Mouse (Mus musculus): Measurements from ENCODE around the gene Cacng2. TPM values are rescaled to one million over a fixed set of nuclear protein-coding genes. Genes with fewer than 3 reads are reported as not detected.
A peak's percentile ranks its signal among the peaks of the same experiment; 100 is the strongest.
"Not testable (repeated sequence)": the region's sequence is repeated elsewhere in the genome, so short reads cannot be mapped to it uniquely, and the experiment has no call there.

The Cacng2 gene
- total RNA-seq, 2 experiments from 2014 or later: not detected

DNA sequence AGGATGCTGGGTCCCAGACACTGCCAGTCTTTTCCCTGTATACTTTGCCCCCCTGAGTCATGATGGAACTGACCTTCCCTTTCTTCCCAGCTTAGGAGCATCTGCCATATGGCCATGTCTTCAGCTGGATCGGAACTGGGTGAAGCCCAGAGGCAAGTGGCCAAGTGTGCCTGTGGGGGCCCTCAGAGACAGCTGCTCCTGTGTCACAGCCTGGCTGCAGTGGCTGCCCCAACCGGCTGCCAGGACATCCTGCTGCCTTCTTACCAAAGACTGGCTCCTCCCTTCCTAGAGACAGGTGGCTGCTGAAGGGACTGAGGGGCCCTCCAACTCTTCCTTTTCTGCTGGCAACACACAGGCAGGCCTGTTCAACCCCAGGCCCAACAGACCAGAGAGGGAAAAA lies 83.2 kb downstream of the Cacng2 start:
- no peak for ATAC-seq (replicated peaks; ENCODE audit: low FRiP score, low TSS enrichment, poor library complexity, severe bottlenecking)

DNA sequence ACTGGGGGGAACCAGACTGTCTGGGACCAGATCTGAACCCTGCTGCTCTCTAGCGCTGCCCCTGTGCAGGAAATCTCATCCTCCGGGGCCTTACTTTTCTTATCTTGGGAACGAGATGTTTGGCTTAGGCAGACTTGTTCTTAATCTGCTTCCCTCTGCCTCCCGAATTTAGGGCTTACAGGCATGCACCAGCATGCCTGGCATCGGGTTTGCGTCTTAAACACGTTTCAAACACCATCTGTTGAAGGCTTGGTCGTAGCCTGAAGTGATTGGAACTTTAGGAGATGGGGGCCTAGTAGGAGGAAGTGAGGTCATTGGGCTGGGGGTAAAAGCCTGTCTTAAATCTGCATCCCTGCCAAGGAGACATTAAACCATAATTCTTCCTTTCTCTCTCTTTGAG lies 89.9 kb downstream of the Cacng2 start:
- no peak for ATAC-seq (replicated peaks; ENCODE audit: low FRiP score, low TSS enrichment, poor library complexity, severe bottlenecking)

DNA sequence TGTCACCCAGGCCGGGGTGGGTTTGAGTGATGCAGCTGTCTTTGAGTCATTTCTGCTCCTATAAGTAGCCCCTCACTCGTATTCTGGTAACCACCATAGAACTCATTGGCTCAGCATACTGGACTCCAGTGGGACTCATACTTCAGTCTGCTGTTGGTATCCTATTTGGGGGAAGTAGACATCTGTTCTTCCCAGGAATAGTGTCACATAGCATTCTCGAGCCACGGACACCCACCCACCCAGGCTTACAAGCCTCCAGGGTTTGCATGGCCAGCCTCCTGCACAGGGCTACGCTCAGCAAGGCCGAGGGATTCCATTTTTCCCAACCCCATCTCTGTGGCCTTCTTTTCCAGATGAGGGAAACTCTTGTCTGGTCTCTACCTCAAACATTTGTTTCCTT lies 93.3 kb downstream of the Cacng2 start:
- ATAC-seq (replicated peaks; ENCODE audit: low FRiP score, low TSS enrichment, poor library complexity, severe bottlenecking): no peak

DNA sequence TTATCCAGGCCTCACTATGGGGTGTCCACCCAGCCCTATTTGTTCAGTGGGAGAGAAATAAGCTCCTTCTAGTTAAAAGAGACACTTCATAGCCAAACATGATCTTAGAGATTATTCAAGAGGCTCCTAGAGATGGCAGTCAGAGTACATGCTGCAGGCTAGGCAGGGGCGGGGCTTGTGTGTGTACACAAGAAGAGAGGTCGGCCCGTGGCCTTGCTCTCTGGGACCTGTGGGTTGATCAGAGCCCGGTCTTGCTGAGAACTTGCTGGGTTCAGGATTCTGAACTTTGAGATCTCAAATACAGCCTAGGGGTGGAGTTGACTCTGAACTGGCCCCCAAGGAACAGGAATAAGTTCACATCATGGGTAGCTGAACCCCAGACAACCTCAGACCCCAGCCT lies 95.6 kb downstream of the Cacng2 start:
- ATAC-seq (replicated peaks; ENCODE audit: low FRiP score, low TSS enrichment, poor library complexity, severe bottlenecking): no peak

DNA sequence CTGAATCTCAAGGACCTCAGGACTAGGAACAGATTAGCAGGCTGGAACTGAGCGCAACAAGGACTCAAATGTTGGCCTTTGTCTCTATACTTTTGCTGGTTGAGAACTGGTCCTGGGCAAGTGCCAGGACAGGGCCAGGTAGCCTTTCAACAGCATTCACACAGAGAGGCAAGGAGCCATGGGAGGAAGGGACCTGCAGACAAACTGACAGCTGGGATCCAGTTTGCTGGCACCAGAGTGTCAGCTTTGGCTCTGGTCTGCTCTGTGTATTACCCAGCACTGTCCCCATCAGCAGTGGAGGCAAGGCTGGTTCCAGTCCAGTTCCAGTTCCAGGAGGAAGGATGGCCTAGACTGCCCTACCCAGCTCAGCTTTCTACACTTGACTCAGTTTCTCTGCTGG lies 105.8 kb downstream of the Cacng2 start:
- ATAC-seq (replicated peaks; ENCODE audit: low FRiP score, low TSS enrichment, poor library complexity, severe bottlenecking): no peak

DNA sequence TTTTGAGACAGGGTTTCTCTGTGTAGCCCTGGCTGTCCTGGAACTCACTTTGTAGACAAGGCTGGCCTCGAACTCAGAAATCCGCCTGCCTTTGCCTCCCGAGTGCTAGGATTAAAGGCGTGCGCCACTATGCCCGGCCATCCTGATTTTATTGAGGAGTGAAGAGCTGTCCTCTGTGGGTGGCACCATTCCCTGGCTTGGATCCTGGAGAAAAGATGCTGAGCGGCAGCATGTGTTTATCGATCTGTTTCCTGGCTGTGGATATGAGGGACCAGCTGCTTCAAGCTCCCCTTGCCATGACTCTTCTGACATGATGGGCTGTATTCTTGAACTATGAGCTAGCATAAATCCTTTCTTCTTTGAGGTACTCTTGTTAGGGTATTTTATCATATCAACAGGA lies 111.6 kb downstream of the Cacng2 start:
- not testable (repeated sequence) for ATAC-seq (replicated peaks; ENCODE audit: low FRiP score, low TSS enrichment, poor library complexity, severe bottlenecking)

DNA sequence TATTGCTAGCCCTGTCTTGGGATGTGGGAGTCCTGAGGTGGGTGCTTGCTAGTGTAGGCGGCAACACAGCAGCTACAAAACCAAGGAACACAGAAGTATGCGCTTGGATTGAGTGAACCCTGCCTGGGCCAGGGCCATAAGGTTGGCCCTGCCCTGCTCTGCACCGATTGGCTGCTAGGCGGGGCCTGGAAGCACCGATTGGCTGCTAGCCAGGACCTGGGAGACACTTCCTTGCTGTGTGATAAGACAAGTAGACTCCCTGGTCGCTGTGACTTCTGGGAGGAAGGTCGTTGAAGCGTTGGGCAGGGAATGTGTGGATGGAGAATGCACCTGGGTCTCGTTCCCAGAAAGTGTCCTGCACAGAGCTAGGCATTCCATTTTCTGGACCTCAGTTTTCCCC lies 115.9 kb downstream of the Cacng2 start:
- peak; percentile 89 for ATAC-seq (replicated peaks; ENCODE audit: low FRiP score, low TSS enrichment, poor library complexity, severe bottlenecking)

DNA sequence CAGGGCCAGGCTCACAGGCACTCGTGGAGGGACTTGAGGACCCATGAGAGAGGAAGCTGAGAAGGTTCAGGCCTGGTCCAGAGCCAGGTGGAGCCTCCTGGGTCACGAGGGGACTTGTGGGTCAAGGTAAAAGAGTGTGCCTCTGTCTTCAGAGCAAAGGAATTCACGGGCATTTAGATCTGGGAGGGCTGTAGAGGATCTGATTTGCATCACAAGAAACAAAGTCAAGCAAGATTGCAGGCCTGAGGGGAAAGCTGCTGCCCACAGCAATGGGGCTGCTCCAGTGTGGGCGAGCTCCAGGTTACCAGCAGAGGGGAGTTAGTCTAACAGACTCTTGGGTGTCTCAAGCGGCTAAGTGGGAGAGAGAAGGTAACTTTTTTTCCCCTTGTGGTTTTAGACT lies 118.4 kb downstream of the Cacng2 start:
- ATAC-seq (replicated peaks; ENCODE audit: low FRiP score, low TSS enrichment, poor library complexity, severe bottlenecking): no peak

DNA sequence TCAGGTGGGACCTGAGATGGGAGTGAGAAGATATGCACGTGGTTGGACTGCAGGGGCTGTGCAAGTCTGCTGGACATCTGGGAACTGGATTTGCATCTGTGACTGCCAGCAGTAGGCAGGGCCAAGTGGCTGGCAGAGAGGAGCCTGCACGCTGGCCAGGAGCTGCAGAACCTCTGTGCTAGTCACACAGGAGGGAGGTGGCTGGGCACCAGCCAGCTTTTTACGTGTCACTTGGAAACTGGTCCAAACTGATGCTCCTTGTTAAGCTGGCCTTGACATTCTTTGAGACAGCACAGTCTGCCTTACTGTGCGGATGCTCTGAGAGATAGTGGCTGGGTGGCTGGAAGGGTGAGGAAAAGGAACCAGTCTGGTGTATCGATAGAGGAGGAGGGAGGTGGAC lies 131.3 kb downstream of the Cacng2 start:
- ATAC-seq (replicated peaks; ENCODE audit: low FRiP score, low TSS enrichment, poor library complexity, severe bottlenecking): no peak

DNA sequence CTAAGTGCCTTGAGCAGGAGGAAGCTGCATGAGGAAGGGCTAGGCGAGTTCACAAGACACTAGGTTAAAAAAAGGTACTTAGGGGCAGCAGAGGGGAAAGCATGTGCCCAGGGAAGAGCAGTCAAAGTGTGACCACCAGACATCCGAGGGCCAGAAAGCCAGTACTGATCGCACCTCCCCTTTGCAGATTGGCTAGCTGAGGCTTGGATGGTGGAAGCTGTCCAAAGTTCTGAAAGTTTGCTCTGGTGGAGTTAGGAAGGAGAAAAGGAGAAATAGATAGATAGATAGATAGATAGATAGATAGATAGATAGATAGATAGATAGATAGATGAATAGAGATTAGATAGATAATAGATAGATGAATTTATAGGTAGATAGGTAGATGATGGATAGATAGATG lies 136.4 kb downstream of the Cacng2 start:
- ATAC-seq (replicated peaks; ENCODE audit: low FRiP score, low TSS enrichment, poor library complexity, severe bottlenecking): no peak

DNA sequence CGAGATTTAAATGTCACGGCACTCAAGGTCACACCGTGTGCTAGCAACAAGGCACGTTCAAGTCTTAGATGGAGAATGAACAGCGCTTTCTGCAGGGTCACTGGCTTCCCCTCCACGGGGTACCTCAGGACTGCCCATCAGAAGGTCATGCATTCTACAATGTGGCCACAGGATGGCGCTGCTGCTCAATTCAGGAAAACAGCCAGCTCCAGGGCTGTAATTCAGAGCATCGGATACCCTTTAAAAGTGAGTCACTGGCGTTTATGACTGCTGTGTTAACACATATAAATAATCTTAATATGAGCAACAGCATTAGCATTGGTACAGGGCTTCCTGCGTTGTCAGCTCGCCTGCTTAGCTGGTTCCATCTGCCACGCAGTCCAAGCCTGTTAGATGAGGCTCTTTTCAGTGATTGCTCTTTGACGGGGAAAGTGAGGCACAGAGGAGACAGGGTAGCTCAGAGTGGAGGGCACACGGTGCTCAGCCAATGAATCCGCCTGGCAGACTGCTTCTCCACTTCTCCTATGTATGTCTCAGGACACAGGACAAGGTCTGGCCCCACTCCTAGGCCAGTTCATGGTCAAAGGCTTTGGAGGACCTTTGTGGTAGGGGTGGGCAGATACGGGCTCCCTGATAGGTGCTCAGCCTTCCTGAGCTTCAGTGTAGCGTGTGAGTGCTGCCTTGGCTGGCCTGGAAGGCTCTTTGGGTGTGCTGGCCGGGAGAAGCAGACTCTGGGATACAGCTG lies 137.5 kb downstream of the Cacng2 start:
- peak; percentile 56 for ATAC-seq (replicated peaks; ENCODE audit: low FRiP score, low TSS enrichment, poor library complexity, severe bottlenecking)

DNA sequence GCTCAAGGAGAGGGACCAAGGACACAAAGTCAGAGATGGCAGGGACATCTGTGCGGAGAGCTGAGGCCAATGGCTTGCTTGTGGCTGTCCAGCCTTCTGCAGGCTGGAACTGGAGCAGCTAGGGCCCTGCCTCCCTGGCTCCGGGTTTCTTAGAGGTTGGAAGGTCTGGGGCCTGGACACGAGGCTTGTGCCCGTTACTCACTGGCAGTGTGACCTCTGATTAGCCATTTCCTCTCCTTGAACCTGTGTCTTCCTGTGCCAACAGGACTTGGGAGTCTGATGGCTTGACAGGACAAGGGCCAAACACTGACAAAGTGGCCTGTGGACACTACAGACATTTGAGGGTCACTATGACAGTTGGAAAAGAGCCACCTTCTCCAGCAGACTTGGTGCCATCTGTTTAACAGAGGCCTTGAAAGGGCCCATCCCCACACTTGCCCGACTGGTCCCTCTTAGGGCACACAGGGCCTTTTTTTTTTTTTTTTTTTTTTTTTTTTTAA lies 138.6 kb downstream of the Cacng2 start:
- no peak for ATAC-seq (replicated peaks; ENCODE audit: low FRiP score, low TSS enrichment, poor library complexity, severe bottlenecking)

DNA sequence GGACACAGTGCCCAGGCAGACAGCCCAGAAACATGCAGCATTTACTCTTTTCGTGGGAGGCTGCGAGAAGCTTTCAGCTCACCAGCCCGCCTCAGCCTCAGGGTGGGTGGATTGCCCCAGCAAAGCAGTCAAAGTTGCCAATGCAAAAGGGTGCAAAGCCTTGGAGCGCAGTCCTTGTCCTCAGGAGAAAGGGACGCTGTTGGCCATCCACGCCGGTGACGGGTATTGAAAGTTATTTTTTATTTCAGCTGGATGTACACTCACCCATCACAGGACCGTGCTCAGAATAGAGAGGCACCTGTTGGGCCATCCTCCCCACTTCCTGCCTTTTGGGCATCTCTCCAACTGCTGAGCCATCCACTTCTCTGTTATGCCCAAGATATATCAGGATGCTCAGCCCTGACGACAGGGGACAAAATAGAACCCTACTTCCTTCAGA lies 140.4 kb downstream of the Cacng2 start:
- ATAC-seq (replicated peaks; ENCODE audit: low FRiP score, low TSS enrichment, poor library complexity, severe bottlenecking): no peak

DNA sequence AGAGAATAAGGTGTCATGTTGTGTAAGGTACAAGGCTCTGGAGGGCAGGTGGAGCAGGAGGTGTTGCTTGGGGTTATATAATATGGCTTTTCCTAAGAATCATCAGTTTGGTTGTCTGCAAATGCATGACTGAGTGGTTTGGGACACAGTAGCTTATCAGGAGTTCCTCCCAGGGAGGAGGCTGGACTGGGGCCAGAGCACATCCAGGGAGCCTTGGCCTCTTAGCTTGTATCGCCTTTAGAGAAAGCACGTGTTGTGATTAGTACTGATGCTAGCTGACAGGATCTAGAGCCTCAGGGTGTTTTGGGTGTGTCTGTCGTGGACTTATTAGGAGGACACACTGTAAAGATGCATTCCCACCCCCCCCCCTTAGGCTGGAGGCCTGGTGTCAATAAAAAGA lies 142.2 kb downstream of the Cacng2 start:
- no peak for ATAC-seq (replicated peaks; ENCODE audit: low FRiP score, low TSS enrichment, poor library complexity, severe bottlenecking)

DNA sequence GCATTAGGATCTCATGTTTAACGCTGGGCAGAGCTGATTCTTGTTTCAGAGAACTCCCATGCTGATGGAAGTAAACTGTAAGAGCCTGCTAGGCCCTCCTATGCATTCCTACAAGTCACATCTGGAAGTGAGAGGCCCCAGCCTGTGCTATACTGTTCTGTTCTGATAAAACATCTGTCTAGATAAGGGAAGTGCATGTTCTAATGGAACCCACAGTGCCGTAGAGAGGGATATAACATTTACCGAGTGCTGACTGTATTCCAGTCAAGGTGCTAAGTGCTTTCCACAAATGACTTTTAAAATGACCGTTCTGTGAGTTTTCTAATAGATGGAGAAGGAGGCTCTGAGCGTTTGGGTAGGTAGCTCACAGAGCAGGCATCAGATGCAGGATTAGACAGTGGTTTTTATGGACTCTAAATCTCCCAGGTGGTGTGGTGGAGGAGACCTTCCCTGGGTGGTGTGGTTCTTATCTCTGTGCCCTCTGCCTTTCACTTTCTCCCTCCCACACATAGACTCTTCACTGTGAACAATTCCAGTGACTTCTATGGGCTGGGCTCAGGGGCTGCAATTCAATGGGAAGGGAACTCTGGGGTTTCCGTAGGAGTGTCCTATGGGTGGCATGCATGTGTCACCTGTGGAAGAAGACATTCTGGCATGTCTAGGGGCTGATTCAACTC lies 145.5 kb downstream of the Cacng2 start:
- ATAC-seq (replicated peaks; ENCODE audit: low FRiP score, low TSS enrichment, poor library complexity, severe bottlenecking): 0 out of 2 replicates have a peak, but pooled peaks have one; percentile 18

DNA sequence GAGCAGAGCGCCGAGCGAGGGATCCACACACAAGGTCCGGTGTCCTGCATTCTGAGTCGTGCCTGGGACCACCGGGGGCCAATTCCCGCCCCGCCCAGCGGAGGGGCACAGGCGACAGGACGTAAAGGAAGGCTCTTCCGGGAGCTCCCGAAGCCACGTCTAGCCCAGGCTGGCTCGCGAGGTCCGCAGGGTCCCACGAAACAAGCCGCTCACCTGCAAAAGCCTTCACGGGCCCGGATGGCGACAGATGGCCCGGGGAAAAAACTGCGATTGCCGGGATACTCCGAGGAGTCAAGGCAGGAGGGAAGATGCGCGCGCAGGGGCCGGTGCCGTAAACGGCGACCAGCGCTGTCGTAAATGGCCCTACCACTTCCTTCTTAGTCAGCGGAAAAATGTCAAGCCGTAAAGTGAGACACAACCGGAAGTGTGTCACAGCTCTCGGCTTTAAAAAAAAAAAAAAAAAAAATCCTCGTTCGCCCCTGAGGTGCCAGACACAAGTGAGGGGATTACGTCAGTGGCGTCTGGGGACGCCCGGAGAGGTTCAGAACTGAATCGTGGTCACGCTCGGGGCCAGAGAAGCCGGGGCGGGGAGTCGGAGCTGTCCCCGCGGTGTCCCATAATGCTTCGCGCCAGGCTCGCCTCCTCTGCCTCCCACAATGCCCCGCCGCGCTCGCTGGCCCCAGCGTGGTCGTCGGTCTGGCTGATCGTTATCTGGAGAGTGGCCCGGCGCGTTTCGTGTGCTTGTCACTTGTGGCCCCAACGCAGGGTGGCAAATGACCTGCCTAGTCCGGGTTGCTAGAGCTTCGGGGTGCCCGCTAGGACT lies 149.1 kb downstream of the Cacng2 start, which contains the start of gene Eif3d:
TSS of gene Eif3d (minus strand) at position 344 of the 823 bp plus-strand sequence.
- peak; percentile 79 for ATAC-seq (replicated peaks; ENCODE audit: low FRiP score, low TSS enrichment, poor library complexity, severe bottlenecking)

DNA sequence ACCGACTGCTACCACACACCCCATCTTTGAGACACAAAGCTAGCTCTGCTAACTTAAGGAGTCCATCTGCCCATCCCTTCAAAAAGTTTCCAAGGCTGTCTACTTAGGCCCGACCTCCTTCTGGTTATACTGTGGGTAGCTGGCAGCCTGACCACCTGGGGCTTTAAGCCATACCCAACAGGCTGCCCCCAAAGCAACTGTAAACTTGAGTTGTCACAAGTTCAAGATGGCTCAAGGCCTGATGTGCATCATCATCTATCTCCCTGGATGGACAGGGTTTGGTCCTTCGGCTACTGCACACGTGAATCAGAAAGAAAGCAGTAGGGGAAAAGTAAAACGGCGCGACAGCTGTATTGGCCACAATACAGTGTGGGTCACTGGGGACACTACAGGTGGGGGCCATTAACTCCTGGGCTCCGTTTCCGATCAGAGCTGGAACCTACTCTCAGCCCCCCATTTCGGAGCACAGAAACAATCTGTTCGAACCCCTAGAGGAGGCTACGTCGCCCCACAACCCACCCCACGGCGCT lies 149.8 kb downstream of the Cacng2 start:
- ATAC-seq (replicated peaks; ENCODE audit: low FRiP score, low TSS enrichment, poor library complexity, severe bottlenecking): 0 out of 2 replicates have a peak, but pooled peaks have one; percentile 0

DNA sequence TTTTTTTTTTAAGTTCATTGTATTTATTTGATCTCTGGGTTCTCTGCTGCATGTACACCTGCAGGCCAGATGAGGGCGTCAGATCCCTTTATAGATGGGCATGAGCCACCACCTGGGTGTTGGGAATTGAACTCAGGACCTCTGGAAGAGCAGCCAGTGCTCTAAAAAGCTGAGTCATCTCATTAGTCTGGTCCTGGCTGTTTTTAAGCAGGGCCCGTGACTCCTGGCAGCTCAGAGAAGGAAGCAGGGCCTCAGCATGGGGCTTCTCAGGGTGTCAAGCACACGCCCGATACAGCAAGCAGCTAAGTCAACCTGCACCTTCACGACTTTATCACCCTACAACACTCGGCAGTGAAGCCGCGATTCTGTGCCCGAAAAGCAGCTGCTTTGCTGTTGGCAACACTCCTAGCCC lies 154.7 kb downstream of the Cacng2 start:
- ATAC-seq (replicated peaks; ENCODE audit: low FRiP score, low TSS enrichment, poor library complexity, severe bottlenecking): peak; percentile 84

DNA sequence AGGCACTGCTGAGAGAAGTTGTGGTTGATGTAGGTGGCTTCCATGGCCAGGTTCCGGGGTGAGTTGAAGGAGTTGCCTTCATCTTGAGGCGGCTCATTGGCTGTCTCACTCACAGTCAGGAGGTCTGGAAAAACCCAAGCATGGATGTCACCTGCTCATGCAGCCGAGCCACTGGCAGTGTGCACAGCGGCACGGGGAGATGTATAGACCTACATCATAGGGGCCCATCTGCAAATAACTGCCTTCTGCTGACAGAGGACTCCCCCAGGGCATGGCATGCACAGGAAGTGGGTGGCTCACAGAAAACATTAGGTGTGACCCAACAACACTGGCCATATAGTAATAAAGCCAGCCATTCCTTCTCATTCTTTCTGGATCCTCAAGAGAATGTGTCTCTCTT lies 157.4 kb downstream of the Cacng2 start:
- no peak for ATAC-seq (replicated peaks; ENCODE audit: low FRiP score, low TSS enrichment, poor library complexity, severe bottlenecking)

DNA sequence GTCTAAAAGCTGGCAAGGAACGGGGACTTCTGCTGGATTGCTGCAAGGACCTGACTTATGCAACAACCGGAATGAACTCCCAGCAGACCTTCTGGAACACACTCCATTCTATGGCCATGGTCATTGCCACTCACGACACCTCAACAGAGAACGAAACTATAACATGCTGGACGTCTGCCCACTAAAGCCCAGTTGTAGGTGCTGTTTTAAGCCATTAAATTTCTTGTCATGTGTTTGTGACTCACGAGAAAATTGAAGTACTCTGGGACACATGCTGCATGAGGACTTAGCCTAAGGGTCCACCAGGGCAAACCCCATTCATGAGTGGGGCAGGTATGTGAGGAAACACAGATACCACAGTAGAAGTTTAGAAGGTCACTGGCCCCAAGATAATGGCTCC lies 159.1 kb downstream of the Cacng2 start:
- ATAC-seq (replicated peaks; ENCODE audit: low FRiP score, low TSS enrichment, poor library complexity, severe bottlenecking): no peak
